Mouse (Mus musculus): ENCODE results near the gene Wasf3. TPM values are rescaled to one million over a fixed set of nuclear protein-coding genes. Genes with fewer than 3 reads are reported as not detected.

Wasf3 gene
- total and polyA plus RNA-seq, 3 experiments = not detected

DNA sequence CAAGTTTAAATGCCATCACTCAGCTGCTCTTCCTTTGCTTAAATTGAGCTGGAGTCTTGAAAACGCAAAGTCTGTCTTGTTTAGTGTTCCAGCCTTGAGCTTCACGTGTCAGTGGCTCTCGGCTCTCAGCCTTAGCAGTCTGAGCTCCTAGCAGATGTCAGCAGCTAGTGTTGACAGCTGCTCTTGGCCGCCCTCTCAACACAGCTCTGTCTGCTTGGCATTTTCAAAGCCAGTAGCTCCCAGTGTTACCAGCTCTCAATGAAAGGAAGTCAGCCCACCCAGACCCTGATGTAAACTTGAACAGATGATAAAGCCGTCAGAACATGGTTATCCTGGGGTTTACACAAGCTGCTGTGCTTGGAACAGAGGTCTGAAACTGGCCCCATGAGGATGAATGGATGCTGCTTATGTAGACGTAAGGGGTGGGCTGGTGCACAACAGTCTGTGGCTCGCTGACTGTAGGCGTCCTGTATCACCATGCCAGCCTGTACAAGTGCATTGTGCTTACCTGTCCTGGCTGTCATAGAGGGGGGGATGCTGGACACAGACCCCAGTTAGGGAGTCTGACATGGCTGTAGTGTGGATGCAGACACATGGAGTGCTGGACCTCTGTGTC lies 40.0 kb downstream of the Wasf3 start:
- no peak overlapping the region for H3K4me3 ChIP-seq (ENCODE audit: control insufficient read depth in 1 of 2, insufficient read depth in 1 of 2, low read depth in 2 of 2, low read length in 2 of 2)
- no peak overlapping the region for H3K27ac ChIP-seq (ENCODE audit: control insufficient read depth, low read depth, low read length)
- no peak overlapping the region for H3K9ac ChIP-seq (ENCODE audit: control insufficient read depth, low read depth, low read length, poor library complexity, severe bottlenecking)
- TF ChIP-seq ZMIZ1 (IDR thresholded peaks at IDR 0.05; ENCODE audit: low read depth, low read length) (no peak), MAFK (IDR thresholded peaks at IDR 0.05; ENCODE audit: borderline replicate concordance, low read depth, low read length) (no peak), SIN3A (IDR thresholded peaks at IDR 0.05; ENCODE audit: low read length) (no peak), TBP (IDR thresholded peaks at IDR 0.05; ENCODE audit: low read depth, low read length) (no peak), USF2 (IDR thresholded peaks at IDR 0.05; ENCODE audit: borderline replicate concordance in 1 of 2, insufficient read depth in 1 of 2, low read depth in 1 of 2, low read length in 2 of 2) (no peak), CHD2 (IDR thresholded peaks at IDR 0.05; ENCODE audit: low read length) (no peak), MAZ (IDR thresholded peaks at IDR 0.05; ENCODE audit: low read depth, low read length) (no peak), CHD1 (IDR thresholded peaks at IDR 0.05; ENCODE audit: low read depth, low read length) (no peak), MAX (IDR thresholded peaks at IDR 0.05; ENCODE audit: low read length) (no peak), NRF1 (IDR thresholded peaks at IDR 0.05; ENCODE audit: insufficient read depth, low read depth, low read length, poor library complexity, severe bottlenecking) (no peak), EP300 (IDR thresholded peaks at IDR 0.05; ENCODE audit: low read depth in 1 of 2, low read length in 2 of 2) (no peak), GABPA (IDR thresholded peaks at IDR 0.05; ENCODE audit: low read depth, low read length) (no peak), ZC3H11A (IDR thresholded peaks at IDR 0.05; ENCODE audit: low read depth, low read length) (no peak), HCFC1 (IDR thresholded peaks at IDR 0.05; ENCODE audit: low read depth, low read length) (no peak), KAT2A (conservative IDR thresholded peaks at IDR 0.05; ENCODE audit: low read depth, low read length) (no peak)
- H3K4me1 ChIP-seq (ENCODE audit: control insufficient read depth in 1 of 2, insufficient read depth in 2 of 2, low read length in 2 of 2) = no peaks in the 10 kb centered on the region
- H3K79me2 ChIP-seq (ENCODE audit: control insufficient read depth, insufficient read depth, low read length, poor library complexity) = no peaks in the 10 kb centered on the region
- no peaks in the 10 kb centered on the region for H3K36me3 ChIP-seq (ENCODE audit: control insufficient read depth in 1 of 2, insufficient read depth in 2 of 2, low read length in 2 of 2)
- no peaks in the 10 kb centered on the region for H3K27me3 ChIP-seq (ENCODE audit: control insufficient read depth in 1 of 2, insufficient read depth in 2 of 2, low read length in 2 of 2)
- H3K9me3 ChIP-seq (replicated peaks; ENCODE audit: insufficient read depth, low read length) = no peaks in the 10 kb centered on the region
- DNase-seq (ENCODE audit: low read depth, low spot score) = no peak

DNA sequence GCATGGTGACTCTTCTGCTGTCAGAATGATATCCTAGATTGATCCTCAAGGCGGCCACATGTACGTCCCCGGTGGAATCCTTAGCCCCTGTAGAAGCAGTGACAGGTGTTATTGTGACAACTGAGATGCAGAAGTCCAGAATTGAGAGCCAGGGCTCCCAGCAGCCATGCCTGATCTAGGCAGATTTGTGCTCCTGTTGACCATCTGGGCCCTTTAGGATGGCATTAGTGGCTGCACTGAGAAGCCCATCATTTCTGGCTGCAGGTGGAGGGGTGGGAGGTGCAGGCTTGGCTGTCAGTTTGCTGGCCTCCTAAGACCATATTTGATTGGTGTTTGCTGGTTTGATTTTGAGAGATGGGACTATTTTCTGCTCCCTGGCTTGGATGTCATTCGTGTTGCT lies 40.9 kb downstream of the Wasf3 start:
- Histone ChIP-seq H3K4me3 (ENCODE audit: control insufficient read depth in 1 of 2, insufficient read depth in 1 of 2, low read depth in 2 of 2, low read length in 2 of 2) (no peak overlapping the region), H3K36me3 (ENCODE audit: control insufficient read depth in 1 of 2, insufficient read depth in 2 of 2, low read length in 2 of 2) (no peaks in the 10 kb centered on the region), H3K27me3 (ENCODE audit: control insufficient read depth in 1 of 2, insufficient read depth in 2 of 2, low read length in 2 of 2) (no peaks in the 10 kb centered on the region), H3K4me1 (ENCODE audit: control insufficient read depth in 1 of 2, insufficient read depth in 2 of 2, low read length in 2 of 2) (no peaks in the 10 kb centered on the region), H3K79me2 (ENCODE audit: control insufficient read depth, insufficient read depth, low read length, poor library complexity) (no peaks in the 10 kb centered on the region), H3K9ac (ENCODE audit: control insufficient read depth, low read depth, low read length, poor library complexity, severe bottlenecking) (no peak overlapping the region), H3K27ac (ENCODE audit: control insufficient read depth, low read depth, low read length) (no peak overlapping the region), H3K9me3 (replicated peaks; ENCODE audit: insufficient read depth, low read length) (no peaks in the 10 kb centered on the region)
- no peak for DNase-seq (ENCODE audit: low read depth, low spot score)
- TF ChIP-seq TCF12 (IDR thresholded peaks at IDR 0.05; ENCODE audit: low read depth, low read length) = no peak
- no peak for TF ChIP-seq MYB (IDR thresholded peaks at IDR 0.05; ENCODE audit: low read depth, low read length)
- TF ChIP-seq POLR2AphosphoS2 (IDR thresholded peaks at IDR 0.05; ENCODE audit: low read length) = no peak
- TF ChIP-seq SMC3 (IDR thresholded peaks at IDR 0.05; ENCODE audit: low read depth, low read length) = no peak
- no peak for TF ChIP-seq MAX (IDR thresholded peaks at IDR 0.05; ENCODE audit: low read length)
- no peak for TF ChIP-seq CTCF (IDR thresholded peaks at IDR 0.05 in 2 of 3, conservative IDR thresholded peaks at IDR 0.05 in 1 of 3; ENCODE audit: control insufficient read depth in 1 of 3, insufficient read depth in 1 of 3, low read depth in 2 of 3, low read length in 3 of 3, poor library complexity in 1 of 3, severe bottlenecking in 1 of 3)
- TF ChIP-seq TAL1 (IDR thresholded peaks at IDR 0.05; ENCODE audit: low read length) = no peak
- TF ChIP-seq ELF1 (IDR thresholded peaks at IDR 0.05; ENCODE audit: low read depth, low read length) = no peak
- TF ChIP-seq TBP (IDR thresholded peaks at IDR 0.05; ENCODE audit: low read depth, low read length) = no peak
- TF ChIP-seq CHD2 (IDR thresholded peaks at IDR 0.05; ENCODE audit: low read length) = no peak
